ENCODE assay signal across 21 mouse cellular contexts in the genomic region with DNA sequence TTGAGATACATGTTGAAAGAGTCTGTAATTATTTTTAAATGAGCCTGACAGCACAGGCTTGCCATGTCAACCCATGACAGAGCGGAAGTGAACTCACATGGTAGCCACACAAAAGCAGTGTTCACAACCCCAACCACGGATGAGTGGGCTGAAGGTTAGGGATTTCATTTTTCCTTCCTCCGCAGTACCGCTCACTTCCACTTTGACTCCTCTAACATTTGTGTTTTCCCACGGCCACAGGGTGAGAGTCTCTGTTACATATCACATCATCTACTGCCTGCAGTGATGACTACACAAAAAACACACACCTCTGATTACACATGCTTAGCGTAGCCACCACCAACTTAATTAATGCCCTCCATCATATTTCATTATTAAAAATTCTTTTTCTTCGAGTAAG.
DNase-seq lines count a peak whose midpoint lies in the region; ATAC-seq lines count a peak whose summit lies in the region.
"Had no signal": no experiment of that assay in that cellular context is flagged by ENCODE, and none has a peak within 500 bp of the region (broad histone marks: within the 10 kb centered on the region; RNA-seq: fewer than 3 reads in every experiment).

No protein-coding gene starts in this region.

- peak; percentile 60; the same call in 1 of the 2 replicates for ATAC-seq in forebrain, embryonic 12.5 days (ENCODE audit: low FRiP score)
- no peak for ATAC-seq in forebrain, embryonic 13.5 days
- ATAC-seq in limb, embryonic 12.5 days (ENCODE audit: insufficient number of reproducible peaks, insufficient read depth, low FRiP score, low TSS enrichment, low read depth): 0 out of 2 replicates have a peak, but pooled peaks have one; percentile 42
- 0 out of 2 replicates have a peak, but pooled peaks have one; percentile 26 for ATAC-seq in embryonic facial prominence, embryonic 13.5 days (ENCODE audit: insufficient number of reproducible peaks, insufficient read depth, low FRiP score, low TSS enrichment, low read depth)
- ATAC-seq in megakaryocyte progenitor cell, adult 5-6 weeks (replicated peaks; ENCODE audit: poor library complexity): peak; percentile 26; the same call in 1 of the 2 replicates
- no peak for ATAC-seq in megakaryocyte, adult 5-6 weeks (ENCODE audit: poor library complexity, severe bottlenecking)
- ATAC-seq: intestine, embryonic 15.5 days; lung, postnatal 0 days had no signal

- no peaks in the 10 kb centered on the region for H3K36me3 ChIP-seq in forebrain, embryonic 12.5 days (replicated peaks)
- H3K36me3 ChIP-seq in forebrain, embryonic 13.5 days (ENCODE audit: poor library complexity, severe bottlenecking): no peaks in the 10 kb centered on the region
- H3K36me3 ChIP-seq in limb, embryonic 12.5 days: no peaks in the 10 kb centered on the region
- no peaks in the 10 kb centered on the region for H3K36me3 ChIP-seq in limb, embryonic 10.5 days
- no peaks in the 10 kb centered on the region for H3K36me3 ChIP-seq in embryonic facial prominence, embryonic 13.5 days
- H3K36me3 ChIP-seq: G1E; heart, embryonic 13.5 days; intestine, embryonic 15.5 days; stomach, embryonic 15.5 days had no signal

- no peaks in the 10 kb centered on the region for H3K27me3 ChIP-seq in forebrain, embryonic 12.5 days
- H3K27me3 ChIP-seq in forebrain, embryonic 13.5 days: no peaks in the 10 kb centered on the region
- H3K27me3 ChIP-seq in limb, embryonic 12.5 days: no peaks in the 10 kb centered on the region
- no peaks in the 10 kb centered on the region for H3K27me3 ChIP-seq in limb, embryonic 10.5 days (ENCODE audit: low read depth, poor library complexity, severe bottlenecking)
- H3K27me3 ChIP-seq in embryonic facial prominence, embryonic 13.5 days: no peaks in the 10 kb centered on the region
- H3K27me3 ChIP-seq: heart, embryonic 13.5 days; intestine, embryonic 15.5 days; stomach, embryonic 15.5 days had no signal

- H3K4me1 ChIP-seq in forebrain, embryonic 12.5 days: no peaks in the 10 kb centered on the region
- peaks cover 20% of the 10 kb centered on the region for H3K4me1 ChIP-seq in forebrain, embryonic 13.5 days
- H3K4me1 ChIP-seq in limb, embryonic 12.5 days (replicated peaks): peaks cover 8% of the 10 kb centered on the region; the same call in 1 of the 2 replicates
- H3K4me1 ChIP-seq in limb, embryonic 10.5 days: peaks cover 12% of the 10 kb centered on the region; the same call in 1 of the 2 replicates
- H3K4me1 ChIP-seq in embryonic facial prominence, embryonic 13.5 days: peaks cover 6% of the 10 kb centered on the region
- H3K4me1 ChIP-seq: intestine, embryonic 15.5 days; stomach, embryonic 15.5 days had no signal

- WGBS in forebrain, embryonic 12.5 days: 72% methylated on average over 7 of the region's 7 CpGs
- WGBS in forebrain, embryonic 13.5 days: 75% methylated on average over 7 of the region's 7 CpGs
- 65% methylated on average over 7 of the region's 7 CpGs for WGBS in limb, embryonic 12.5 days
- 78% methylated on average over 7 of the region's 7 CpGs for WGBS in limb, embryonic 10.5 days
- 67% methylated on average over 7 of the region's 7 CpGs for WGBS in embryonic facial prominence, embryonic 13.5 days

- no peak overlapping the region for H3K9ac ChIP-seq in forebrain, embryonic 12.5 days
- H3K9ac ChIP-seq in forebrain, embryonic 13.5 days: no peak overlapping the region
- no peak overlapping the region for H3K9ac ChIP-seq in limb, embryonic 12.5 days (replicated peaks)
- H3K9ac ChIP-seq in embryonic facial prominence, embryonic 13.5 days: no peak overlapping the region
- H3K9ac ChIP-seq: heart, embryonic 13.5 days; intestine, embryonic 15.5 days; stomach, embryonic 15.5 days had no signal

- H3K4me2 ChIP-seq in forebrain, embryonic 12.5 days: no peak overlapping the region
- H3K4me2 ChIP-seq in forebrain, embryonic 13.5 days: no peak overlapping the region
- no peak overlapping the region for H3K4me2 ChIP-seq in limb, embryonic 12.5 days
- H3K4me2 ChIP-seq in embryonic facial prominence, embryonic 13.5 days: no peak overlapping the region
- H3K4me2 ChIP-seq: heart, embryonic 13.5 days; intestine, embryonic 15.5 days; stomach, embryonic 15.5 days had no signal

- H3K27ac ChIP-seq in forebrain, embryonic 12.5 days: no peak overlapping the region
- H3K27ac ChIP-seq in forebrain, embryonic 13.5 days: no peak overlapping the region
- H3K27ac ChIP-seq in limb, embryonic 12.5 days: no peak overlapping the region
- no peak overlapping the region for H3K27ac ChIP-seq in limb, embryonic 10.5 days
- H3K27ac ChIP-seq in embryonic facial prominence, embryonic 13.5 days: no peak overlapping the region
- H3K27ac ChIP-seq: heart, embryonic 13.5 days; intestine, embryonic 15.5 days; layer of hippocampus, adult 2 months; stomach, embryonic 15.5 days had no signal

- no peaks in the 10 kb centered on the region for H3K9me3 ChIP-seq in forebrain, embryonic 12.5 days
- no peaks in the 10 kb centered on the region for H3K9me3 ChIP-seq in forebrain, embryonic 13.5 days (replicated peaks)
- no peaks in the 10 kb centered on the region for H3K9me3 ChIP-seq in limb, embryonic 12.5 days
- no peaks in the 10 kb centered on the region for H3K9me3 ChIP-seq in limb, embryonic 10.5 days (replicated peaks)
- H3K9me3 ChIP-seq in embryonic facial prominence, embryonic 13.5 days: no peaks in the 10 kb centered on the region
- H3K9me3 ChIP-seq: G1E; heart, embryonic 13.5 days; intestine, embryonic 15.5 days; stomach, embryonic 15.5 days had no signal

- no peak overlapping the region for H3K4me3 ChIP-seq in forebrain, embryonic 12.5 days (replicated peaks)
- no peak overlapping the region for H3K4me3 ChIP-seq in forebrain, embryonic 13.5 days
- H3K4me3 ChIP-seq in limb, embryonic 12.5 days (replicated peaks): no peak overlapping the region
- no peak overlapping the region for H3K4me3 ChIP-seq in limb, embryonic 10.5 days
- H3K4me3 ChIP-seq in embryonic facial prominence, embryonic 13.5 days: no peak overlapping the region
- H3K4me3 ChIP-seq: erythroblast, embryonic 14.5 days; heart, embryonic 13.5 days; intestine, embryonic 15.5 days; layer of hippocampus, adult 2 months; myocyte; stomach, embryonic 15.5 days had no signal

- no peak for DNase-seq in limb, embryonic 10.5 days (ENCODE audit: low spot score)
- no peak for DNase-seq in left cerebral cortex, adult 18-20 months (ENCODE audit: low spot score in 2 of 2)
- DNase-seq: gastrocnemius, postnatal 10 days; kidney, postnatal 14 days; layer of hippocampus, postnatal 36 days; liver; thymus, adult 2 months had no signal

Comparison
In these comparisons a context has a peak if more than half of its experiments do, and no peak if none do; other contexts are left out.
1. ATAC-seq: peak in forebrain, embryonic 12.5 days (single experiment), limb, embryonic 12.5 days (single experiment), embryonic facial prominence, embryonic 13.5 days (single experiment) and megakaryocyte progenitor cell, adult 5-6 weeks (single experiment); none in forebrain, embryonic 13.5 days (single experiment) and megakaryocyte, adult 5-6 weeks (single experiment).